Comparison of ENCODE assay signal across 8 mouse cellular contexts in genomic region chr19:4615151-4616093, GRCm38 (mm10). TPM values are rescaled to one million over a fixed set of nuclear protein-coding genes. Genes with fewer than 3 reads are reported as not detected.
DNase-seq lines count a peak whose midpoint lies in the region; ATAC-seq lines count a peak whose summit lies in the region.

Gene Lrfn4, minus strand, starts transcription at chr19:4615667.

- DNase-seq in adrenal gland, adult (ENCODE audit: inconsistent age in 2 of 2, low spot score in 1 of 2), result peak; percentile 90 to 92
- peak; percentile 95 for DNase-seq in embryo, embryonic 10.5 days (ENCODE audit: low spot score)
- DNase-seq in gastrocnemius, postnatal 14 days, result peak; percentile 86
- DNase-seq in induced T-regulatory cell, adult 2 months (ENCODE audit: low read depth), result peak; percentile 73
- peak; percentile 74 to 93 for DNase-seq in left cerebral cortex, adult 8-10 months (ENCODE audit: low spot score in 2 of 2)
- peak; percentile 89 to 94 for DNase-seq in right cerebral cortex, postnatal 36 days (ENCODE audit: low spot score in 2 of 2)

- ATAC-seq in megakaryocyte, adult 5-6 weeks (ENCODE audit: poor library complexity, severe bottlenecking), result peak; percentile 67
- ATAC-seq in activated CD4-positive, CD25-positive, alpha-beta regulatory T cell, adult 4 months, result no peak

- intact Hi-C loops in gastrocnemius, postnatal 14 days (cut with DNase I; ENCODE audit: low total_unique reads), result no loop called here

RNA-seq across cellular contexts. Expression of gene Lrfn4, which starts in this region (rescaled TPM):
- total RNA-seq in gastrocnemius, postnatal 14 days (2021), result 1 to 10 TPM; 2.3 to 3.2 TPM
- 10 to 100 TPM; 35.4 to 42.1 (median 39.5) TPM for total RNA-seq in left cerebral cortex, adult 8-10 months (2022)
- total RNA-seq in megakaryocyte, adult 5-6 weeks (2015), result 0.09 and 0.30 TPM in 2 replicates
- 0.29 and 0.65 TPM in 2 replicates for total RNA-seq in megakaryocyte, adult 5-6 weeks (2017)
- under 1 TPM in 1 of 2 experiments, not detected in 1; 0.31 TPM for polyA plus RNA-seq in activated CD4-positive, CD25-positive, alpha-beta regulatory T cell, adult 4 months (2017; shearing (Covaris generic))

Comparison
In these comparisons a context has a peak if more than half of its experiments do, and no peak if none do; other contexts are left out.
1. RNA of gene Lrfn4 (total RNA-seq): 35.4 to 42.1 TPM in left cerebral cortex, adult 8-10 months; 2.3 to 3.2 TPM in gastrocnemius, postnatal 14 days and 0.09 to 0.65 TPM in megakaryocyte, adult 5-6 weeks; every median in the first group is over 4 times any median in the second.
2. Peak in ATAC-seq in megakaryocyte, adult 5-6 weeks; RNA of the gene not detected or under 1 TPM.
3. Peak in every context shown above with its lines, with median percentiles within 50 percentile points of each other: DNase-seq.